Mouse (Mus musculus) liver, embryonic 14.5 days (tissue): ENCODE measurements at regions not wholly inside any gene's neighbourhood (a gene's known extent, or its start where the extent isn't known, plus 50 kb on each side); places are given as distances from the start of the nearest gene placed in this dataset.

Experiments used
- ATAC-seq: fragments of 200-750 bp; cut with Nextera tagmentation; 2 replicates; pipeline ENCODE4 v1.8.0; 2017; ENCODE audit warnings: moderate number of reproducible peaks, mild to moderate bottlenecking, moderate library complexity; ENCODE audit not compliant: insufficient read depth
- DNase-seq, 3 experiments: peaks; one replicate each; pipeline ENCODE4 v3.0.0-alpha.2; 2012 to 2013; ENCODE audit warnings: low read depth in 3 of 3, low spot score in 3 of 3
- H3K27ac ChIP-seq: fragments of 300-500 bp; sonication (generic); 2 replicates; pipeline ENCODE4 v1.5.1; 2014; ENCODE audit warnings: moderate library complexity, mild to moderate bottlenecking, control low read depth, inconsistent platforms
- H3K27me3 ChIP-seq: fragments of 300-500 bp; sonication (generic); 2 replicates; pipeline ENCODE4 v1.6.1; 2014; ENCODE audit warnings: mild to moderate bottlenecking, low read length, moderate library complexity; ENCODE audit not compliant: control insufficient read depth, insufficient read depth
- H3K36me3 ChIP-seq: fragments of 300-500 bp; sonication (generic); replicated peaks from 2 replicates; pipeline ENCODE4 v1.6.1; 2014; ENCODE audit warnings: low read depth; ENCODE audit not compliant: control insufficient read depth, insufficient read depth
- H3K4me1 ChIP-seq, 2 experiments: fragments of 200-500 bp in 1 of 2; fragments of 300-500 bp in 1 of 2; sonication (generic) in 1 of 2; replicated peaks; 2 replicates each; pipeline ENCODE4 v1.6.1; 2012 to 2014; ENCODE audit warnings: antibody characterized with exemption in 1 of 2, inconsistent platforms in 1 of 2, low read length in 1 of 2; ENCODE audit not compliant: control insufficient read depth in 2 of 2, insufficient read depth in 2 of 2
- H3K4me2 ChIP-seq: fragments of 300-500 bp; sonication (generic); 2 replicates; pipeline ENCODE4 v1.6.1; 2014; ENCODE audit warnings: low read depth, mild to moderate bottlenecking, control low read depth, moderate library complexity
- H3K4me3 ChIP-seq, 2 experiments: fragments of 200-500 bp in 1 of 2; fragments of 300-500 bp in 1 of 2; sonication (generic) in 1 of 2; 2 replicates each; pipeline ENCODE4 v1.5.1; 2012 to 2014; ENCODE audit warnings: low read depth in 2 of 2, low read length in 2 of 2, mild to moderate bottlenecking in 2 of 2, control low read depth in 1 of 2, inconsistent platforms in 1 of 2, moderate library complexity in 1 of 2; ENCODE audit not compliant: insufficient read depth in 1 of 2
- H3K9ac ChIP-seq: fragments of 300-500 bp; sonication (generic); replicated peaks from 2 replicates; pipeline ENCODE4 v1.6.1; 2014; ENCODE audit warnings: mild to moderate bottlenecking, control low read depth, moderate library complexity
- H3K9me3 ChIP-seq: fragments of 300-500 bp; sonication (generic); 2 replicates; pipeline ENCODE4 v1.6.1; 2016; ENCODE audit warnings: low read length, mixed read lengths; ENCODE audit not compliant: control insufficient read depth
- CTCF ChIP-seq: IDR thresholded peaks from 2 replicates; pipeline ENCODE4 v1.5.1; 2016; ENCODE audit warnings: antibody characterized with exemption, low read depth, control low read depth
- EP300 ChIP-seq: IDR thresholded peaks from 2 replicates; pipeline ENCODE4 v1.6.1; 2016; ENCODE audit warnings: antibody characterized with exemption, low read depth
- WGBS: fragments of 180-500 bp; shearing (Covaris S2); extraction: QIAGEN DNeasy Blood & Tissue Kit; methylation state at CpG from one replicate; pipeline ENCODE4 v1.1.7; 2014; ENCODE audit not compliant: insufficient replicate concordance; 5-methylcytosine and 5-hydroxymethylcytosine counted together

- H3K4me2 ChIP-seq = peak overlapping the region; percentile 45
- H3K27ac ChIP-seq = peak overlapping the region; percentile 75
- ATAC-seq (peak; percentile 96), DNase-seq (peak; percentile 7 to 72 (median 9))
- H3K36me3 ChIP-seq = no peaks in the 10 kb centered on the region
- H3K9ac ChIP-seq = no peak overlapping the region
- 19% methylated on average over 3 of the region's 3 CpGs for WGBS
- no peaks in the 10 kb centered on the region for H3K27me3 ChIP-seq
- H3K9me3 ChIP-seq = no peaks in the 10 kb centered on the region
- TF ChIP-seq EP300 (peak; percentile 99), CTCF (no peak)
- peaks cover 28 to 32% of the 10 kb centered on the region in 2 experiments for H3K4me1 ChIP-seq
- no peak overlapping the region for H3K4me3 ChIP-seq
Observed at GRCm38 (mm10) chr14:36658193-36658592, 310.4 kb downstream of the Ccser2 start.

GRCm38 (mm10) chr14:36652982-36653557 is 315.5 kb downstream of the Ccser2 start:
- no peak overlapping the region for H3K4me2 ChIP-seq
- ATAC-seq (no peak), DNase-seq (no peak)
- H3K4me1 ChIP-seq = peaks cover 16% of the 10 kb centered on the region in 2 experiments
- no peak for TF ChIP-seq EP300
- TF ChIP-seq CTCF = no peak
- no peak overlapping the region for H3K27ac ChIP-seq
- 44% methylated on average over 6 of the region's 6 CpGs for WGBS
- H3K4me3 ChIP-seq = no peak overlapping the region
- no peak overlapping the region for H3K9ac ChIP-seq
- H3K27me3 ChIP-seq = no peaks in the 10 kb centered on the region
- H3K36me3 ChIP-seq = no peaks in the 10 kb centered on the region
- H3K9me3 ChIP-seq = no peaks in the 10 kb centered on the region

GRCm38 (mm10) chr14:36651053-36651735 is 317.4 kb downstream of the Ccser2 start:
- Histone ChIP-seq H3K9ac (no peak overlapping the region), H3K4me1 (peaks cover 11 to 16% of the 10 kb centered on the region in 2 experiments), H3K9me3 (no peaks in the 10 kb centered on the region), H3K27me3 (no peaks in the 10 kb centered on the region), H3K36me3 (no peaks in the 10 kb centered on the region), H3K4me2 (no peak overlapping the region), H3K4me3 (no peak overlapping the region), H3K27ac (no peak overlapping the region)
- no peak for ATAC-seq
- no peak for DNase-seq
- 58% methylated on average over 6 of the region's 6 CpGs for WGBS
- TF ChIP-seq EP300 = no peak
- TF ChIP-seq CTCF = no peak

- WGBS = 62% methylated on average over 3 of the region's 3 CpGs
- Histone ChIP-seq H3K4me3 (no peak overlapping the region), H3K4me2 (no peak overlapping the region), H3K27ac (no peak overlapping the region), H3K9ac (no peak overlapping the region), H3K36me3 (no peaks in the 10 kb centered on the region), H3K27me3 (no peaks in the 10 kb centered on the region), H3K4me1 (peaks cover 14 to 15% of the 10 kb centered on the region in 2 experiments), H3K9me3 (no peaks in the 10 kb centered on the region)
- DNase-seq (no peak), ATAC-seq (peak; percentile 55; the same call in 1 of the 2 replicates)
- TF ChIP-seq EP300 (no peak), CTCF (no peak)
Observed at GRCm38 (mm10) chr14:36646649-36647048, 321.9 kb downstream of the Ccser2 start.

GRCm38 (mm10) chr14:36646237-36646636 is 322.3 kb downstream of the Ccser2 start:
- no peak for TF ChIP-seq EP300
- no peak for TF ChIP-seq CTCF
- H3K4me3 ChIP-seq = no peak overlapping the region
- no peak overlapping the region for H3K9ac ChIP-seq
- no peaks in the 10 kb centered on the region for H3K27me3 ChIP-seq
- peaks cover 14 to 15% of the 10 kb centered on the region in 2 experiments for H3K4me1 ChIP-seq
- no peak overlapping the region for H3K4me2 ChIP-seq
- H3K27ac ChIP-seq = no peak overlapping the region
- DNase-seq (no peak), ATAC-seq (peak; percentile 78)
- H3K9me3 ChIP-seq = no peaks in the 10 kb centered on the region
- H3K36me3 ChIP-seq = no peaks in the 10 kb centered on the region
